Mouse (Mus musculus): ENCODE results near the gene Qrich2. TPM values are rescaled to one million over a fixed set of nuclear protein-coding genes. Genes with fewer than 3 reads are reported as not detected.
"Not testable (repeated sequence)": the region's sequence is repeated elsewhere in the genome, so short reads cannot be mapped to it uniquely, and the experiment has no call there.

The Qrich2 gene
- total RNA-seq, 2 experiments from 2014 or later = not detected

DNA sequence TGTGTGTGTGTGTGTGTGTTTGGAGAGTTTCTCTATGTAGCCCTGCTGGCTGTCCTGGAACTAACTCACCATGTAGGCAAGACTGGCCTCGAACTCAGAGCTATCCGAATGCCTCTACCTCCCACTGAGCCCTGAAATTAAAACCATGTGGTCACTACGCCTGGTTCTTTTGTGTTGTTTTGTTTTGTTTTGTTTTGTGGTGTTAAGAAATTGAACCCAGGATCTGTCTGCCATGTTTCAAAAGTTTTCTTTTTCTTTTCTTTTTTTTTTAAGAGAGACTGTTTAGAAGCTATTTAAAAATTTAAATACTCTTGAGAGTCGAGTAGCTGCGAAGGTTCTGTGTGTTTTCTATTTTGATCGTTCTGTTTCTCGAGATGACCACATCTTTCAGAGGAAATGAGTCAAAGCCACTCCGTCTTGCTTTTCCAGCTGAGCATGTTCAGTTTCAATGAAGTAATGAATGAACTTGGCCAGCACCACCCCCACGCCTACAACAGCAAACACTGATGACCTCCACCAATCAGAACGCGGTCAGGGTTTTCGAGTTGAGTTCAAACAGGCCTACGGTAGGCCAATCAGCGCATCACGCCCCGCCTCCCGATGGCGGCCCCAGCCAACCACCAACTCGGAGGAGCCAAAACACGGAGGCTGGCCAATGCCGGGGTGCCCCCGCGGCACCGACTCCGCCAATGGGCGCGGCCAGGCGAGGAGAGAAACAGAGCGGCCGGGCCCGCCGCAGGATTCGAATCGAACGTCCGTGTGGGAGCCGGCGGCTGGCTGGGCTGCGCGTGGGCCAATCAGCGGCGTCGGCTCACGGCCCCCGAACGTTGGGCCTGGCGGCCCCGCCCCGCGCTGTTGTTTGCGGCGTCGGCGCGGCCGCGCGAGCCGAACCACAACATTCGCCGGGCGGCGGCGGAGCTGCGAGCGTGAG, 32.4 kb downstream of the Qrich2 start, which contains the start of gene Ubald2:
Gene Ubald2, plus strand, starts transcription at position 739 of the 931 bp plus-strand sequence.
- intact Hi-C loops (cut with DNase I) = loop anchor here (2.0 kb wide), 1 partner anchor 17 kb away; no protein-coding TSS in a partner anchor
- peak; percentile 98 for DNase-seq

DNA sequence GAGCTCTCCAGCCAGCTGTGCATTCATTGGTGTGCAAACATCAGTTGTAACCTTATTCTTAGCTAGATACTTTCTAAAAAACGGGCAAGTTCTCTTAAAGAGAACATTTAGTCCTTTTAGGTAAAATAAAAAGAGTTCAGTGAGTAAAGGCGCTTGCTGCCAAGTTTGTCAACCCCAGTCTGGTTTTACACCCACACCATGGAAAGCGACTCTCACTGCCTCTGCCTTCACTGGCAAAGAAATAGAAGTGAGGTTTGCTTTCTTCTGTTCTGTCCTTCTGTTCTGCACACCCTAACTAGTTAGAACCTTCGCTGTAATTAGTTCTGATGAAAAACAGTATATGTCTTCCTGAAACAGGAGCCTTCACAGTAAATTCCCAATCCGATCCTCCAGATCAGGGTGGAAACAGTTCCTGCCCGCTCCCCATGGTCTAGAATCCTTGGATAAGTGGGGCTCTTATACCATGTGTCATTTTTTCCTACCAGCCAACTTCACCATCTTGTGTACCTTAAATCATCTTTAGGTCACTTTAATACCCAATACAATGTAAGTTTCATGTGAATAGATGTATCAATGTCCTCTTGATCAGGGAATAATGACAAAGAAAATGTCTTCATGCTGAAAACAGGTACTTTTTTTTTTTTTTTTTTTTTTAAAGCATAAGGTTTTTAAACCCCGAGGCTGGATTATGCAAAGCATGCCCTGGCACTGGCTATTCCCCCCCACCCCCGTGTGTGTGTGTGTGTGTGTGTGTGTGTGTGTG, 33.3 kb downstream of the Qrich2 start:
- no peak for DNase-seq
- intact Hi-C loops (cut with DNase I) = loop anchor here (2.0 kb wide), 1 partner anchor 16 kb away; no protein-coding TSS in a partner anchor

GRCm38 (mm10) chr11:116432127-116432526, 33.9 kb downstream of the Qrich2 start:
- intact Hi-C loops (cut with DNase I) = loop anchor here (2.0 kb wide), 1 partner anchor 15 kb away; no protein-coding TSS in a partner anchor
- DNase-seq = no peak

GRCm38 (mm10) chr11:116431428-116432077, 34.5 kb downstream of the Qrich2 start:
- intact Hi-C loops (cut with DNase I) = loop anchor here (2.0 kb wide), 1 partner anchor 15 kb away; no protein-coding TSS in a partner anchor

DNA sequence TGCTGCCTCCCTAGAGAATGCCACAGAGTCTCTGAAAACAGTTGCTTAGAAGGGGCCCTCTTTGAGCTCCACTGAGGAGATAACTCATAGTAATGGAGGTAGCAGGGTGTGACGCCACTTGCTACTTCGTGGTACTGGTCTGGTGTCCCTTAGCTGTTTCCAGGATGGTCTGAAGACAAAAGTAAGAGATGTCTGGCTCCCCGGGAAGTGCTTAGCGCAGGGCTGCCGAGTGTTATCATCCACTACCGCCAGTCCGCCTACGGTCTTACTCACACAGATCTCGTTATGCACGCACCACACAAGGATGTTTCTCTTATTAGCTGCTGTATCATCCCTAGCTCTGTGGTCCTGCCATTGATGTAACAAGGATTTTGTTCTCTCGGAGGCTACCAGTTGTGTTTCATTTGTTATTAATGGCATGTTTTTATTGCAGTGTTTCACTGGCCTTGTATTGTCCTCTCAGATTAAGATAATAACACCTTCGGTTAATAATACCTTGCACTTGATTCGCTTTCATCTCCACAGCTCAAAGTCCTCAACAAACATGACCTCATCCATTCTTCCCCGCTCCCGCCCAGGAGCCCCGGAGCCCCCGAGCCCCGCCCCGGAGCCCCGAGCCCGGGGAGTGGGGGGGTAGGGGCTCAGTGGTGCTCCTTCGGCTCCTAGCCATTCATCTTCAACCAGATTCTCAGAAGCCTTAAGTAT, 35.2 kb downstream of the Qrich2 start:
- no peak for DNase-seq
- intact Hi-C loops (cut with DNase I) = no loop called here

More at GRCm38 (mm10) chr11:116431428-116432077, 34.5 kb downstream of the Qrich2 start:
- no peak for DNase-seq

DNA sequence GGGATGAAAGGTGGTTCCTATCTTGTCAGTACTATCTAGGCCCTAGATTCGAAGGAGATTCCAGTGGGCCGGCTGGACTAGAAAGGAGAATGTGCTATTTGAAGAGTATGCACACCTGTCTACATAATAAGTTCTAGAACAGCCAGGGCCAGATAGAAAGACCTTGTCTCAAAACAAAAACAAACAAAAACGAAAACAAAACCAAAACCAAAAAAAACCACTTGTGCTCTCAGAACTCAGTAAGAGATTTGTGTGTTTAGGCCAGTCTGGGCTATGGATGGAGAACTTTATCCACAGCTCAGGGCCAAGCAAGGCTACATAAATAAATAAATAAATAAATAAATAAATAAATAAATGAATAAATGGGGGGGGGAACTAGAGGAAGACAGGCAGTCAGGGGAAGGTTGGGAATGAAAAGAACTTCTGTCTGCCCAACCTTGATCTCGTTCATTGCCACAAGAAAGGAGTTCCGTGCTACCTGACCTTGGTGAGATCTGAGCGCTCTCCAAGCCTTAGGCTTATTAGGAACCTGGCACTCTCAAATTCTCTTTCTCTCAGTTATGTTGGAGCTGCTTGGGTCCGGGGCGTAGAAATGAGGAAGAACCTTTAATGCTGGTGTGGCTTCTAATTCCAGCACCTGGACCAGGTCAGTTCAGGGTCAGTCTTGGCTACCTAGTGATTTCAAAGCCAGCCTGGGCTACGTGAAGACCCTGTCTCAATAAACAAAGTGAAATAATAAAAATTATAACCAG, 36.0 kb downstream of the Qrich2 start:
- intact Hi-C loops (cut with DNase I) = no loop called here
- no peak for DNase-seq

DNA sequence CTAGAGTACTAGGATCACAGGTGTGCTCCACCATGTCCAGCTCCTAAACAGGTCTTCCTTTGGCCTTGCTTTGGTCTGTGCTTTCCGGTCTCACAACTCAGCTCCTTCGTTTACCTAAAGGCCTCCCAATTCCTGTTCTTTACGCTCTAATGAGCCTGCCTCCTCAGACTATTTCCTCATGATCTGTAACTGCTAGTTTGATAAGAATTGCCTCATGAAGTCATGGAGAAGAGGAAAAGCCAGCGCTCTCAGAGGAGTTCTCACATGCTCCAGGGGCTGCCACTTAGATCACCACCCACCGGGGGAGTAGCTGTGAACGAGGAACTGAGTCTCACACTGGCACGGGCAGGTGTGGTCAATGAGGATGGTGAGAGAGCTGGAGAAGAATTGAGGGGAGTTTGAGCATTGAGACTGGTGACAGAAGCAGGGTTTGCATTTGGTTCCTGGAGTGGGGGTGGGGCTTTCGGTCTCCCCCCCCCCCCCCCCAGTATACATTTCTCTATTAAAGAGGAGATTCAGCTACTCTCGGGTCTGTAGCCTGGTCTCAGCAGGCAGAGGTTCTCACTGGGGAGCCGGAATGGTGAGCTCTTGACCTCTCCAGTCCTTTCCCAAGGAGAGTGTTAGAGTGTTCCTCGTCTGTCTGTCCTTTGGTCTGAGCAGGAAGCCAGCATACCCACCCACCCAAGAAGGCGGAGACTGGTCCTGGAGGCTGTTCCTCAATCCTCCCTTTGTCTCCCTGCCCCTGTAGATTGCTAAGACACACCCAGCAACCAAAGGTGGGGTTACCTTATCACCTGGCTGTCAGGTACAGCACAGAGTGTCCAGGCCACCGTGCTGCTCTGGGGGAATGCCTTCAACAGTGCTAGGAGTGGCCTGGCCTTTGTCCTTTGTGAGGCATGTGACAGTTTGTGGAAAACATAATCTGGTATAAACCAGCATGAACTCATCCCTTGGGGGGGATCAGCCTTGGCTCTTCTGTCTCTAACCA, 36.9 kb downstream of the Qrich2 start:
- DNase-seq = no peak
- intact Hi-C loops (cut with DNase I) = no loop called here

DNA sequence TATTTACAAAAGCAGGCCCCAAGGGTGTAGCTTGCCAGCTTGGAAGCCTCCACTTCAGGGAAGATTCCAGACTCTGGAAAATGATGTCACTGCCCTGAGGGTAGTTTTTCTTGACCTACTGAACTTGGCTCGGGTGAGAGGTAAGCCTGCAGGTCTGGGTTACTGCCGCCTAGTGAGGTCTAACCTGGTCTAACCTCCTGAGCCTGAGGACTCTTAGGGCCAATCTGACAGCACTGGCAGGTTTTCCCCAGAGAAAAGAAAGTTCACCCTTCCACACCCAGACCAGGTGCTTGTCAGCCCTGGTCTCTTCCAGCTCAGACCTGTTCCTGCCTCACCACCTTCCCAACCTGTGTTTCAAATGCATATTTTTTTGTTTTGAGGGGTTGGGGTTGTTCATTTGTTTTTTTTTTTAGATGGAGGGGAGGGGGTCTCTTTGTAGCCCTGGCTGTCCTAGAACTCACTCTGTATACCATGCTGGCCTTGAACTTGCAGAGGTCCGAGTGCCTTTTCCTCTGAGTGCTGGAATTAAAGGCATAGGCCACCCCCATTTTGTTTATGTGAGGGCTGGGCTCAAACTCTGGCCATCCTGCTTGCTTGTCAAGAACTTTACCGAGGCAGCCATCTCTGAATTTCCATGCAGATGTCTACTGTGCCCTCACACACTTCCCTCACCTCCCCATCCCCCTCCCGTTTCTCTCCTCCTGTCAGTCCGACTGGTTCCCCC, 39.0 kb downstream of the Qrich2 start:
- DNase-seq = no peak
- intact Hi-C loops (cut with DNase I) = no loop called here

GRCm38 (mm10) chr11:116426328-116426727, 39.7 kb downstream of the Qrich2 start:
- DNase-seq; intact Hi-C loops (cut with DNase I): not testable (repeated sequence)

DNA sequence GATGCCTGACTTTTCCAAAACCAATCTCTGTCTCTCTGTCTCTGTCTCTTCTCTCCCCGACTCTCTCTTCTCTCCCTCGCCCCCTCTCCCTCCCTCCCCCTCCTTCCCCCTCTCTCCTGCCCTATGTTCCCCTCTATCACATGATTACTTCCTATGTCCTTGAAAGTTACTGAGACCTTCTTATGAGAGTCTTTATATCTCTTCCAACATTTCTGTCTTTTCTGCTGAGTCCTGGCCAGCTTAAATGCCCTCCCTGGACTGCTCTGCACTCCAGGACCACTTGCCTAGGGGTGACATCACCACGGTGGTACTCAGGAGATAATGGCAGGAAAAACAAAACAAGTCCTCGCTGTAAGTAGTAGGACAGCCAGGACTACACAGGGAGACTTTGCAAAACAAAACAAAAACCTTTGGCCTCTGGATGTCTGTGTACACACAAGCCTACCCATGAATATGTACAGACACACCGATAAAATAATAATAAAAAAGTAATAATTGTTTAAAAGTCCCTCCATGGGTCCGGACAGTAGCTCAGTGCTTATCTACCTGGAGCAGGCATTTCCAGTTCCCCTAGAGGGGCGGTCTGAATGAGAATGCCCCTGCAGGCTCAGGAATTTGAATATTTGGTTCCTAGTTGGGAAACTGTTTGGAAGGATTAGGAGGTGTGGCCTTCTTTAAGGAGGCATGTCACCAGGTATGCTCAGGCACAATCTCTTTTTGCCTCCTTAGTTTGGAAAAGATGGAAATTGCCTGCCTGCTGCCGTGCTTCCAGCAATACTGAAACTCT, 41.2 kb downstream of the Qrich2 start:
- DNase-seq = no peak
- intact Hi-C loops (cut with DNase I) = no loop called here

DNA sequence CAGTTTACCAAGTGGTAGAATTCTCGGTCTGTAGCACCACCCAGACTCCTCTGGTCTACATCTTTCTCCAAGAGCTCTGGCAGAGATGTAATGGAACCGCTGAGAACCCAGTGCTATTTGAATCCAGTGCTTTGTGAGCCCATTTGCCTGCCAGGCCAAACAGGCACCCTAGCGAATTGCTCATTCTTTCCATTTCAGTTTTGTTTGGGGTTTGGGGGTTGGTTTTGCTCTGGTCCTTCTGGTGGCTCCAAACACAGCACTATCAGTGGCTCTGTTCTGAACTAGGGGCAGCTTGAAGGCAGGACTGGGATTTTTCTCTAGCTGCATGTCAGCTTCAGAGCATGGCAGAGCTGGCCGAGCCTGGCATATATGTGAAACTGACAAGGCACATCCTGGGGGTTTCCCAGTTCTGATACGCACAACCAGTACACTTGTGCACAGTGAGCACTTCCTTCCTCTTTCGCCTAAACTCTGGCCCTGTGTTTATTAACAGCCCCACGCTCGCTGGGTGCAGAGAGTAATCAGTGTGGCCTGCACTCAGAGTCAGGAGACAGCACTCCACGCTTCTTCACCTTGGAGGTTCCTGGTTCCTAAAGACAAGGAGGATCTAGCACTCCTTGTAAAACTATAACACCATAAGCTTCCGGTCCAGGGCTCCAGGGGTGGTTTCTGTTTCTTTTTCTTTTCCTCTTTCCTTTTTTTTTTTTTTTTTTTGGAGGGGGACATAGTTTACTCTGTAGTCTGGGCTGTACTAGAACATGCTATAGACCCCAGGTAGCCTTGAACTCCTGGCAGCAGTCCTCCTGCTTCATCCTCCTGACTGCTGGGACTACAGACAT, 42.0 kb downstream of the Qrich2 start:
- intact Hi-C loops (cut with DNase I) = no loop called here
- no peak for DNase-seq

DNA sequence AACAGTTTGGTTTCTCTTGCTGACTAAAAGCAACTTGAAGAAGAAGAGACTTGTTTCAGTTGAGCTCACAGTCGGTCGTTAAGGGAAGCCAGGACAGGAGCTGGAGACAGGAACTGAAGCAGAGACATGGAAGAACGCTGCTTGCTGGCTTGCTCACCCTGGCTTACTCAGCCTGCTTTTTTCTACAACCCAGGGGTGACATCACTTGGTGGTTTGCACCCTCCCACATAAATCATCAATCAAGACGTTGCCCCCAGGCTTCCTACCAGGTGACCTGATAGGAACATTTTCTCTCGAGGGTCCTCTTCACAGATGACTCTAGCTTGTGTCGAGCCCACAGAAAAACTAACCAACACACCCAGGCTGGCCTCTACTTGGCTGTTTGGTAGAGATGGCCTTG, 42.8 kb downstream of the Qrich2 start:
- intact Hi-C loops (cut with DNase I) = no loop called here

DNA sequence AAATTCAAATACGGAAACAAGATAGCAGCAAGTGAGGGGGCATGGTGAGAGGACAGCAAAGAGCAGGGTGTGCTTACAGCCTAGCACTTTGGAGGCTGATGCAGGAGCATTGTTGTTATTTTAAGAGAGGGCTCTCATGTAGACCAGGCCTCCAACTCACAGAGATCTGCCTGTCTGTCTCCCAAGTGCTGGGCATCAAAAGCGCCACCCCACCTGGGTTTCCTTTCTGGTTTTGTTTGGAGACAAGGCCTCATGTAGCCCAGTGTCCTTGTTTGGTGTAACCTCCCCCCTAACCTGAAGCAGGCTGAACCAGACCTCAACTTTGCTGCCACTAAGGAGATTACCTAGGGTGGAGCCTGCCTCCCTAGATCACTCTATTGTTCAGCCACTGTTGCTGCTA, 43.5 kb downstream of the Qrich2 start:
- DNase-seq = no peak
- intact Hi-C loops (cut with DNase I) = no loop called here

More for the DNA sequence above, 42.8 kb downstream of the Qrich2 start:
- no peak for DNase-seq

DNA sequence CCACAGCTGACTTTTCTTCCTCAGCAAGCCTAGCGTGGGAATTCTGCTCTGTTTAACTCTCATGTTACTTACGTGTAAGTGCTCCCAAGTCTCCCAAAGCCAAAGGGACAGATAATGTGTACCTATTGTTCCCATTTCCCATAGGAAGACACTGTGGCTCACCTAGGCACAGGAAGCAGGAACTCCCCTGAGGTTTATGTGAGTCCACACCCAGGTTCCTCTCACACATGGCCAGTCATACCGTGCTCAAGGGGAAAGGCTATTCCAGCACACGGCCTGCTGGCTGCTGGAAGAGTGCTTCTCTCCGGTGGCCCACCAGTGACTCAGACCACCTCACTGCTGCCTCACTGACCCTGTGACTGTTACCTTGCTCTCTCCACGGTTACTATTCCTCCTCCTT, 44.9 kb downstream of the Qrich2 start:
- intact Hi-C loops (cut with DNase I) = no loop called here
- no peak for DNase-seq

DNA sequence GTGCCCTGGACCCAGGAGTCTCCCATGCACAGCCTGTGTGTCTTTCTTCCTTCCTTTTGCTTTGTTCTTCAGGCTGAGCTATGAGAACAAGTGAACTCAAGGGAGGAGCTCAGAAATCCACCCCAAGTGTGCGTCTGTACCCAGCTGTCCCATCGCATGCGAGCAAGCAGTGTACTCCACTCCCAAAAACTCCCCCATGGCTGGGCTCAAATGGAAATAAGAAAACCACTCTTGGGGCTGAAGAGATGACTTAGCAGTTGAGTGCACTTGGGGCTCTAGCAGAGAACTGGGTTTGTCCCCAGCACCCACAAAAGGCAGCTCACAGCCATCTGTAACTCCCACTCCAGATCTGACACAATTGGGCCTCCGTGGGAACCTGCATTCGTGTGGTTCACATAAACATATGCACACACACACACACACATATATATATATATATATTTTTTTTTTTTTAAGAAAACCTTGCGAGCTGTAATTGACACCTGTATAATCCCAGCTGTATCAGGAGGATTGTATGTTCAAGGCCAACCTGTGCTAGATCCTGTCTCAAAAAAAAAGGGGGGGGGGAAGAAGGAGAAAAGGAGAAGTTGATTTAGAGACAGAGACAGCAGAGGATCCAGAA, 47.1 kb downstream of the Qrich2 start:
- no peak for DNase-seq
- intact Hi-C loops (cut with DNase I) = no loop called here
